Mouse (Mus musculus) kidney, adult 2 months (tissue): ENCODE measurements around the gene Fbxw11. TPM values are rescaled to one million over a fixed set of nuclear protein-coding genes. Genes with fewer than 3 reads are reported as not detected.

Experiments
- DNase-seq: peaks from one replicate; pipeline ENCODE4 v3.0.0; 2021
- H3K27ac ChIP-seq: fragments of 200-500 bp; 2 replicates; pipeline ENCODE4 v1.5.1; 2012; ENCODE audit warnings: low read depth, low read length, control low read depth, inconsistent platforms; ENCODE audit not compliant: insufficient read depth
- H3K27me3 ChIP-seq: fragments of 200-500 bp; replicated peaks from 2 replicates; pipeline ENCODE4 v1.6.1; 2012; ENCODE audit warnings: mild to moderate bottlenecking, moderate library complexity, low read length, inconsistent platforms; ENCODE audit not compliant: control insufficient read depth, insufficient read depth
- H3K36me3 ChIP-seq: fragments of 200-500 bp; 2 replicates; pipeline ENCODE4 v1.6.1; 2012; ENCODE audit warnings: mild to moderate bottlenecking, moderate library complexity, low read length, inconsistent platforms; ENCODE audit not compliant: control insufficient read depth, insufficient read depth
- H3K4me1 ChIP-seq: fragments of 200-500 bp; 2 replicates; pipeline ENCODE4 v1.6.1; 2011; ENCODE audit warnings: low read length; ENCODE audit not compliant: control insufficient read depth, insufficient read depth
- H3K4me3 ChIP-seq: fragments of 200-500 bp; 2 replicates; pipeline ENCODE4 v1.5.1; 2011; ENCODE audit warnings: mild to moderate bottlenecking, low read depth, low read length, control low read depth; ENCODE audit not compliant: insufficient read depth
- CTCF ChIP-seq: fragments of 200-500 bp; conservative IDR thresholded peaks from 2 replicates; pipeline ENCODE4 v1.5.1; 2011; ENCODE audit warnings: low read depth, mild to moderate bottlenecking, control low read depth, low read length, moderate library complexity, mixed read lengths; ENCODE audit not compliant: insufficient read depth, insufficient read length
- POLR2A ChIP-seq: fragments of 200-500 bp; IDR thresholded peaks from one replicate; pipeline ENCODE4 v1.6.1; 2011; ENCODE audit warnings: low read depth, low read length, control low read depth
- WGBS: fragments of 180-500 bp; shearing (Covaris S2); methylation state at CpG from one replicate; pipeline ENCODE4 v1.1.7; 2018; 5-methylcytosine and 5-hydroxymethylcytosine counted together
- polyA plus RNA-seq: library from polyadenylated mRNA; depleted of rRNA; stranded (reverse); fragments of >200 nt; gene quantifications from 2 replicates; pipeline ENCODE4 v1.2.3, GENCODE M21; 2012

Gene Fbxw11
- polyA plus RNA-seq, 1 experiment: 62.2 TPM

DNA sequence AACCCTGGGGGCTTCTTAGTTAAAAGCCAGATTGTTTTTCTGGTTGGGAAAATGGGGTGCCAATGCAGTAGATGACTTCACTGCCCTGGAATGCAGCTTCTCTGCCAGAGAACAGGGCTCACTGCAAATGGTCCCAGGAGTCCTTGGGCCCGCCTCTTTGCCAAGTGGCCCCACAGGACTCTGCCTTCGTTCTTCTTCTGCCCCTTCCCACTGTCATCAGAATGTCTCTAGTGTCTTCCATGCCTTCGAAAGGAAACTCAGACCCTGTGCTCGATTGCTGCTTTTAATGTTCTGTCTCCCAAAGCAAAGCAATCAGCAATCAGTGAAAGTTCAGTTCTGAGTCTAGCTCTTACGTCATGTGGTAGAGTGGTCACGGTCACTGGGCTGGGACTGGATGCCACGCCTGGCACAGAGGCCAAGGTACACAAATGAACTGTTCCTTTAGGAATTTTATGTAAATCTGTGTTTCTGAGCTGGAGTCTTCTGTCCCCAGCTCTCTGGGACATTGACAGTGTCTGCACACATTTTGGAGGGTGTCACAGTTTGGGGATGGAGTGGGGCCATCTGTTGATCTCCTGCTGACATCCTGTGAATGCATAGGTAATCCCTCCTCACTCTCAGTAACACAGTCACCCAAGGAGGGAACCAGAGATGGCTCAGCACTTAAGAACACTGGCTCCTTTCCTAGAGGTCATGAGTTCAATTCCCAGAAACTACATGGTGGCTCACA lies 37.2 kb upstream of the Fbxw11 start:
- no peaks in the 10 kb centered on the region for H3K27me3 ChIP-seq
- 12% methylated on average over 7 of the region's 7 CpGs for WGBS
- peaks cover 3% of the 10 kb centered on the region for H3K4me1 ChIP-seq
- H3K36me3 ChIP-seq: no peaks in the 10 kb centered on the region
- 0 out of 2 replicates have a peak overlapping the region, but pooled peaks have one; percentile 17 for H3K4me3 ChIP-seq
- TF ChIP-seq POLR2A (no peak), CTCF (no peak)
- DNase-seq: peak; percentile 80
- H3K27ac ChIP-seq: peak overlapping the region; percentile 92

DNA sequence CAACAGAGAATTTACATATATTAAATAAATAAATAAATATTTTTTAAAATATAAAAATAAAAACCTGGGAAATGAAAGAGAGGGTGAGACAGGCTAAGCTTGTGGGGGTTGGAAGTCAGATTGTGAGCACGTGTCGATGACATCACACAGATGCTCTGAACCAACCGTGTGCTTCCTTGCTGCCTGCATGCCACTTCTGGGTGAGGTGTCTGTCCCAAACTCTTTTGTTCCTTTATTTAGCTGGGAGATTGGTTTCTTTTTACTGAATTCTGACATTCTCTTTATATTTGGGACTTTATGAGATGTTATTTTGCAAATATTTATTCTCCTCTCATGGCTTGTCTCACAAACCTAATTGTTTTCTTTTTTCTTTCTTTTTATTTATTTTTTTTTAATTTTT lies 36.6 kb upstream of the Fbxw11 start:
- no peak for DNase-seq
- Histone ChIP-seq H3K4me1 (peaks cover 3% of the 10 kb centered on the region), H3K4me3 (no peak overlapping the region), H3K36me3 (no peaks in the 10 kb centered on the region), H3K27ac (no peak overlapping the region), H3K27me3 (no peaks in the 10 kb centered on the region)
- no peak for TF ChIP-seq POLR2A
- TF ChIP-seq CTCF: no peak
- 89% methylated on average over 3 of the region's 3 CpGs for WGBS

- peak; percentile 75 for DNase-seq
Observed at GRCm38 (mm10) chr11:32607319-32607718, 35.2 kb upstream of the Fbxw11 start.

DNA sequence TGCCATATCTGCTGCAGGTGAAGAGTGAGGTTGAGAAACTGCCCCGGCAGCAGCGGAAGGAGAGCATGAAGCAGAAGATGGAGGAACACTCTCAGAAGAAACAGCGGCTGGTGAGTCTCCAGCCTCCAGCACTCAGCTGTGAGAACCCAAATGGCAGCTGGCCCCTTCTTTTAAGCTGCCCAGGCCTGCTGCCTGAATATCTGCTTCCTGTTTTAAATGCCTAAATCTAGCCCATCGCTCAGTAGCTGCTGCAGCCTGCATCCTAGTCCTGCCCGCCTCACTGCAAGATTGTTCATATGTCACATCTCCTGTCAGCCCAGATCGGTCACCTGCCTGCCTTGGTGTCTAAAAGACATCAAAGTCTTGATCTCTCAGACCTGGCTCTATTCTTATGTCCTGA lies 31.9 kb upstream of the Fbxw11 start:
- Histone ChIP-seq H3K36me3 (no peaks in the 10 kb centered on the region), H3K27ac (no peak overlapping the region), H3K4me1 (peaks cover under 1% of the 10 kb centered on the region), H3K4me3 (no peak overlapping the region), H3K27me3 (no peaks in the 10 kb centered on the region)
- 91% methylated on average over 6 of the region's 6 CpGs for WGBS
- DNase-seq: no peak
- TF ChIP-seq POLR2A (no peak), CTCF (no peak)

More at GRCm38 (mm10) chr11:32607319-32607718, 35.2 kb upstream of the Fbxw11 start:
- peaks cover 3% of the 10 kb centered on the region for H3K4me1 ChIP-seq
- H3K36me3 ChIP-seq: no peaks in the 10 kb centered on the region
- no peaks in the 10 kb centered on the region for H3K27me3 ChIP-seq
- TF ChIP-seq CTCF (no peak), POLR2A (no peak)
- H3K27ac ChIP-seq: no peak overlapping the region
- no peak overlapping the region for H3K4me3 ChIP-seq

- H3K27me3 ChIP-seq: no peaks in the 10 kb centered on the region
- no peak for TF ChIP-seq POLR2A
- TF ChIP-seq CTCF: no peak
- DNase-seq: no peak
- H3K27ac ChIP-seq: no peak overlapping the region
- WGBS: 88% methylated on average over 6 of the region's 6 CpGs
- no peak overlapping the region for H3K4me3 ChIP-seq
- H3K36me3 ChIP-seq: no peaks in the 10 kb centered on the region
- H3K4me1 ChIP-seq: no peaks in the 10 kb centered on the region
Observed at GRCm38 (mm10) chr11:32612304-32612703, 30.2 kb upstream of the Fbxw11 start.

- H3K36me3 ChIP-seq: no peaks in the 10 kb centered on the region
Observed at GRCm38 (mm10) chr11:32614463-32614862, 28.1 kb upstream of the Fbxw11 start.

GRCm38 (mm10) chr11:32615561-32615960 lies 27.0 kb upstream of the Fbxw11 start:
- TF ChIP-seq CTCF (no peak), POLR2A (no peak)
- no peaks in the 10 kb centered on the region for H3K27me3 ChIP-seq
- no peak overlapping the region for H3K27ac ChIP-seq
- peaks cover 5% of the 10 kb centered on the region for H3K4me1 ChIP-seq
- WGBS: 63% methylated on average over 11 of the region's 11 CpGs
- DNase-seq: no peak
- no peak overlapping the region for H3K4me3 ChIP-seq
- H3K36me3 ChIP-seq: no peaks in the 10 kb centered on the region

More at GRCm38 (mm10) chr11:32614463-32614862, 28.1 kb upstream of the Fbxw11 start:
- Histone ChIP-seq H3K4me3 (no peak overlapping the region), H3K27me3 (no peaks in the 10 kb centered on the region), H3K27ac (no peak overlapping the region), H3K4me1 (peaks cover 5% of the 10 kb centered on the region)
- TF ChIP-seq POLR2A (no peak), CTCF (no peak)
- WGBS: 93% methylated on average over 29 of the region's 29 CpGs
- DNase-seq: no peak
